Mouse (Mus musculus) liver, postnatal 0 days (tissue): ENCODE measurements around the gene Zfp655.

Source experiments
- CTCF ChIP-seq: sonication (generic); IDR thresholded peaks from 2 replicates; pipeline ENCODE4 v1.5.1; 2016; ENCODE audit warnings: antibody characterized with exemption, low read depth
- EP300 ChIP-seq: IDR thresholded peaks from 2 replicates; pipeline ENCODE4 v1.6.1; 2016; ENCODE audit warnings: antibody characterized with exemption, low read depth, mild to moderate bottlenecking

- TF ChIP-seq CTCF (no peak), EP300 (no peak)
These were observed 46.3 kb upstream of the Zfp655 start for GRCm38 (mm10) chr5:145185244-145185643.
